25 mouse cellular contexts compared by ENCODE assay signal in the genomic region with DNA sequence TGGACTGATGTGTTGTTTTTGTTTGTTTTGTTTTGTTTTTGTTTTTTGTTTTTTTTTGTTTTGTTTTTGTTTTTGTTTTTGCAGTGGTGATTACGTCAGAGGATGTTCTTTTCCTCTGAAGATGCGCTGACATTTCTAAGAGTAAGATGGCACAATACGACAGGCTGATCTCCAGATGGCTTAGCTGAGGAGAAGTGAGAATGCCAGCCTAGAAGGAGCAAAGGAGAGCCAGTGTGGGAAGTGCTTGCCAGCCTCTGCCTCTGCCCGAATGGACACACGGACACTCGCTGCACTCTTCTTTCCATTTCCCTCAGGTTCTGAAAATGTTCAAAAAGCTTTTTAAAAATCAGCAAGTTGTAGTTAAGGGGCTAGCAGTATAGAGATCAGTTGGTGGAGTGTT.
"Had no signal": no experiment of that assay in that cellular context is flagged by ENCODE, and none has a peak within 500 bp of the region (broad histone marks: within the 10 kb centered on the region; RNA-seq: fewer than 3 reads in every experiment).

No protein-coding gene starts in this region.

- H3K27me3 ChIP-seq: heart, embryonic 13.5 days; heart, embryonic 15.5 days; hindbrain, embryonic 13.5 days; hindbrain, embryonic 15.5 days; intestine, embryonic 15.5 days; limb, embryonic 13.5 days; limb, embryonic 15.5 days had no signal

- H3K4me3 ChIP-seq: gastrocnemius, adult 2 months; heart, adult 2 months; heart, embryonic 13.5 days; heart, embryonic 15.5 days; hindbrain, embryonic 13.5 days; hindbrain, embryonic 15.5 days; intestine, embryonic 15.5 days; limb, embryonic 13.5 days; limb, embryonic 15.5 days had no signal

- H3K9me3 ChIP-seq: heart, embryonic 13.5 days; heart, embryonic 15.5 days; hindbrain, embryonic 13.5 days; hindbrain, embryonic 15.5 days; intestine, embryonic 15.5 days; limb, embryonic 13.5 days; limb, embryonic 15.5 days had no signal

- ATAC-seq: forebrain, postnatal 0 days; hindbrain, postnatal 0 days; intestine, embryonic 15.5 days; intestine, postnatal 0 days had no signal

- H3K27ac ChIP-seq: gastrocnemius, adult 2 months; heart, adult 2 months; heart, embryonic 13.5 days; heart, embryonic 15.5 days; hindbrain, embryonic 13.5 days; hindbrain, embryonic 15.5 days; hindbrain, postnatal 0 days; intestine, embryonic 15.5 days; kidney, postnatal 0 days; limb, embryonic 13.5 days; limb, embryonic 15.5 days had no signal

- H3K4me1 ChIP-seq: hindbrain, embryonic 13.5 days; hindbrain, embryonic 15.5 days; intestine, embryonic 15.5 days; limb, embryonic 15.5 days had no signal

- DNase-seq: forebrain, postnatal 0 days; gastrocnemius, adult 2 months; gastrocnemius, postnatal 10 days; gastrocnemius, postnatal 25 days; heart, adult 11 months; heart, adult 2 months; heart, postnatal 14 days; heart, postnatal 36 days; kidney, adult 18-20 months; kidney, adult 8-10 months; kidney, postnatal 14 days; kidney, postnatal 36 days; layer of hippocampus, adult 9-11 months; layer of hippocampus, postnatal 36 days; left cerebral cortex, postnatal 4 days had no signal

- H3K36me3 ChIP-seq: heart, embryonic 13.5 days; heart, embryonic 15.5 days; hindbrain, embryonic 13.5 days; hindbrain, embryonic 15.5 days; intestine, embryonic 15.5 days; limb, embryonic 13.5 days; limb, embryonic 15.5 days had no signal
